Mouse (Mus musculus) leukemia stem cell, adult 10-12 weeks (primary cell): ENCODE data around the gene S100a13. TPM values are rescaled to one million over a fixed set of nuclear protein-coding genes. Genes with fewer than 3 reads are reported as not detected.

Experiments
- polyA plus RNA-seq: library from polyadenylated mRNA; stranded (reverse); fragments of >175 nt; gene quantifications from 2 replicates; pipeline ENCODE4 v1.2.3, GENCODE M21; 2012; ENCODE audit warnings: low replicate concordance

Gene S100a13
- polyA plus RNA-seq, result 1.4 and 4.0 TPM in 2 replicates

DNA sequence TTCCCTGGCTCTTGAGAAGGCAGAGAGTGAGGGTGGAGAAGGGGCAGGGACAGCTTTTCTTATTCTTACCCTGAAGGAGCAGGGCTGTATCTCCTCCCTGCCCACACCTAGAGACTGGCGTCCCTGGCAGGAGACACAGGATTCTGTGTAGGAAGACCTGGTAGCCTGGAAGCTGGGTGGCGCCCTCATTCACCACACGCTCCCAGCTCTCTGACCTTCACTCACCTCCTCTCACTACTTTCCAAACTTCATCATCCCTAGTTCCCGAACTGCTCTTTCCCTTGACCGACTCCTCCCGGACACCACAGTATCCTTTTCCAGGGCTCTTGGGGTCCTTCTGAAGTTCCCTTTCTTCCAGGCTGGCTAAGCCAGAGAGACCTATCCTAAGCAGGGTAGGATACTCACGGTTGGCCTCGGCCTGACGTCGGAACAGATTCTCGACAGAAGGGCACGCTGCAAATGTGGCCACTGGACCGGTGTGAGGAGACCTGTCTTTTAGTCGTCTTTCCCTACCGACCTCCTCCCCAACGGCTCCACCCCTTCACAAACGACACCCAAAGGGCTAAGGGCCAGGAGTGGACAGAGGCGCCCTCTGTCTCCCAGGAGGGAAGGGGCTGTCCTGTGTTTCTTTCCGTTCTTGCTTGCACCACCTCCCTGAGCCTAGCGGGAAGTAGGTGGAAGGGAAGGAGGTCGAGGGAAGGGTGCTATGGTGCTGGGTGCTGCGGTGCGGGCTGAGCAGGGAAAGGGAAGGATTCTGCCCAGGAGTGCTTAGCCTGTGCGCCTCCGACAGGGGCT is at the start of gene S100a13, which contains the start of gene S100a1:
TSS of gene S100a13 (plus strand) at position 640 of the 795 bp plus-strand sequence.
TSS of gene S100a1 (minus strand) at position 597 of the 795 bp plus-strand sequence.

DNA sequence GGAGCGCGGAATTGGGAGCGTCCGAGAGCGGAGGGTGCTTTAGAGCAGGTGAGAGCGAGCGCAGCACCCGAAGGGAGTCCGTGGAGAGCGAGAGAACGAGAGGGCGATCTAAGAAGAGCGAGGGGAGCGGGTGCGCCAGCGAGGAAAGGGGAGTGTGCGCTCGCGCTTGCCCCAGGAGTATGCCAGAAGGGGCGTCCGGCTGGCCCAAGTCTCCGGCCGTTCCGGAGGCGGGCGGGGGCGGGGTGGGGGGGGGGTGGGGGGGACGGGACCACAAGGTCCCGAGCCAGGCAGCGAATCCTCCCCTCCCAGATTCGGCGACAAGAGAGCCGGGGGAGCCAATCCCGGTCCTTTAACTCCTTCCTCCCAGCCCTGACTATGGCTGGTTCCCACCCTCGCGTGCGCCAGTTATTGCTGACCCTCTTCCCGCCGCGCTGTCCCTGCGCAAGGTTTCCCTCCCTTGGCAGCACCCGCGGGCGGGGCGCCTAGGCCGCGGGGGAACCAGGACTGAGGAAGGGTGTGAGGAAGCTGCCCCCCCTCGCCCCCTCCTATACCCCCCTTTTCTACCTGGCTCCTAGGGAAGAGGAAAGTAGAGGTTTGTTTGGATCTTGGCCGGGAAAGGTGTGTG is 48.4 kb upstream of the S100a13 start, which contains the start of gene Npr1:
TSS of gene Npr1 (minus strand) at position 181 of the 625 bp plus-strand sequence.

DNA sequence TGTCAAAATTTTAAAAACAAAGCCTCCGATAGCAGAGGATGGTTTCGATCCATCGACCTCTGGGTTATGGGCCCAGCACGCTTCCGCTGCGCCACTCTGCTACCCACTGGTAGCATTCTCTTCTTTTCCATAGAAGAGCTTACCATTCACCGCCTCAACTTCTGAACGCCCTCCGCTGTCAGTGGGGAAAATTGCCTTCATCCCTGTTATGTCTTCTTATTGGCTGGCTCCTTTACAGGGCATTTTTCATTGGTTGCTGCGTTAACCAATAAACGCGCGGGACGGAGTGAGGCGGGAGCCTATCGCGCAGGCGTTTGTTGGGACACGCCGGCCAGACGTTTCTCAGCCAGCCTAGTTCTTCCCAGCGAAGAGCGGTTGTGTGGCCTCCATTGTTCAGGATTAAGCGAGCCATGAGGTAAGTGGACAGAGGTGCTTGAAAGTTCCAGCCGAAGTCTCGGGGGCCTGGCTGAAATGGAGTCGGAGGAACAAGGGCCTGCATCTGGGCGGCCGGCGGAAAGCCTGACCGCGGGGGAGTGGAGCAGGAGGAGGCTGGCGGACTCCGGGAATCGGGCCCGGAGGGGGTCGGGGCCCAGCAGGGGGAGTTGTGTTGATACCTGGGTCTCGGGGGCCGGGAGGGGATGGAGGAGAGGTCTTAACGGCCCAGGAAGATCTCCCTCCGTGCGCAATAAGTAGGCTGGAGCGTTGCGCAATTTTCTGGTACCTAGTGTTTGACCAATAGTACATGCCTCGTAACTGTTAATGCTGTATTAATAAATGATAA is 38.2 kb upstream of the S100a13 start, which contains the start of gene Ilf2:
TSS of gene Ilf2 (plus strand) at position 296 of the 781 bp plus-strand sequence.

DNA sequence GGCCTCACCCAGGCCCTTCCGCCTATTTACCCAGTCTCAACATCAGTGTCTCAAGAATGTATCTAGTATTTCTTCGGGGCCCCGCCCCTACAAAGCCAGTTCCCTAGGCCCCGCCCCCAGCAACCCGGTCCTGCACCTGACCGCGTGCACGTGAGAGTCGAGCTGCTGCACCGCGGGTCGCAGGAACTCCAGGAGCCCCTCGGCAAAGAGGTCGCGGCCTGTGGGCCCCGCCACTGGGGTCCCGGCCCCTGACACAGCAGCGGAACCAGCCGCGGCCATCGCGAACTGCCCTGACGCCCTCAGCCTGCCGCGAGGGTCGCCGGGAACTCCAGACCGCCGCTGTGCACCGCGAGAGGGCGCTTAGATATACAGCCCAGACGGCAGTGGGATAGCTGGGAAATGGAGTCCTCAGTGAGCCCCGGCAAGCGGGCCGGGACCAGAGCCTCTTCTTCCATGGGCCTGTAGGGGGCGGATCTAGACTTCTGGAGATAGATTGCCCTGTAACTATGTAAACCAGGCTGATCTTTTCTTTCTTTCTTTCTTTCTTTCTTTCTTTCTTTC is 23.5 kb upstream of the S100a13 start, which contains the start of gene Snapin:
TSS of gene Snapin (minus strand) at position 338 of the 561 bp plus-strand sequence.

DNA sequence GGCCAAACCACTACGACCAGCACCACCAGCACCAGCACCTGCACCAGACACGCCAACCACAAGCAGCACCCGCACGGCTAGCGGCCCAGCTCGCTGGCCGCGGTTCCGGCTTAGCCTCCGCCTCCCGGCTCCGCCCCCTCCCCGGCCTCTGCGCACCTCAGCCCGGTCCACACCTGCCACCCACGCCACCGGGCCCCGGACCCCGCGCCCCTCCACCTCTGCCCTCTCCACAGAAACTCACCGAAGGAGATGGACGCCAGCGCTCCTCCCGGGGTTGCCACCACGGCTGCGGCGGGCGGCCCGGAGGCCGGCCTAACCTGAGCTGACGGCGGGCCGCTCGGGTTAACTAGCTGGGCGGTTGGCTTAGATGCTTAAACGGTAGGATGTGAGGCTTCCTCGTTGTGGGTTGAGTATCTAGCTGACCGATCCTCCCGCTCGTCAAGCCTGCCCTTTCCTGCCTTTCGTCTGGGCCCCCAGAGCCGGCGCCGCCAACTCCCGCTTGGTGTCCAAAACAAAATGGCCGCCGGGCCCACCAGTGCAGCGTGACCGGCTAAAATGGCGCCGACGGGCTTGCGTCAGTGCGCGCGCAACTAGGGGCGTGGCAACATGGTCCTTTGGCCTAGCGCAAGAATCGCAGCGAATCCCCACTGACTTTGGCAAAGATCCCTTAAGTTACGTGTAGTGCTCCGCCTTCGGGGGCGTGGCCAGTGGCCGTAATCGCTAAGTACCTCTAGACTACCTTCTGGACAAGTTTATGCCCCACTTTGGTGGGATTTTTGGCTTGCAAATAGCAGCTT is 5.1 kb upstream of the S100a13 start, which contains the start of gene Chtop:
TSS of gene Chtop (minus strand) at position 549 of the 797 bp plus-strand sequence.

DNA sequence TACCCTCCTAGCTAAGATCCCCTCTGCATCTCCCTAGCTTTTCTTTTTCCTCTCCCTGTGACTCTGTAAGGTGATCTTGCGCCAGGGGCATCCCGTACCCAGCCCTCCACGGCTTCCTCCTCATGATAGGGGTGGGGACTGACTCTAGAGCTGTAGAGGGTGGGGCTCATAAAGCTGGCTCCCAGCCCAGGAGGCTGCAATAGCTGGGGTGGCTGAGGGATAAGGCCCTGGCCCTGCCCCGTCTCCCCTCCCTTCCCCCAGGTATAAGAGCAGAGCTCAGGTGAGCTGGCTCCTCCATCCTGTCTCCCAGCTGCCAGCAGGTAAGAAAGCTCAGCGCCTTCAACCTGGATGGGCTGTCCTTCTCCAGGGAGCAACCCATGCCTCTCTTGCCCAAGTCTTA is 12.3 kb downstream of the S100a13 start, which contains the start of gene S100a14:
TSS of gene S100a14 (plus strand) at position 277 of the 400 bp plus-strand sequence.

DNA sequence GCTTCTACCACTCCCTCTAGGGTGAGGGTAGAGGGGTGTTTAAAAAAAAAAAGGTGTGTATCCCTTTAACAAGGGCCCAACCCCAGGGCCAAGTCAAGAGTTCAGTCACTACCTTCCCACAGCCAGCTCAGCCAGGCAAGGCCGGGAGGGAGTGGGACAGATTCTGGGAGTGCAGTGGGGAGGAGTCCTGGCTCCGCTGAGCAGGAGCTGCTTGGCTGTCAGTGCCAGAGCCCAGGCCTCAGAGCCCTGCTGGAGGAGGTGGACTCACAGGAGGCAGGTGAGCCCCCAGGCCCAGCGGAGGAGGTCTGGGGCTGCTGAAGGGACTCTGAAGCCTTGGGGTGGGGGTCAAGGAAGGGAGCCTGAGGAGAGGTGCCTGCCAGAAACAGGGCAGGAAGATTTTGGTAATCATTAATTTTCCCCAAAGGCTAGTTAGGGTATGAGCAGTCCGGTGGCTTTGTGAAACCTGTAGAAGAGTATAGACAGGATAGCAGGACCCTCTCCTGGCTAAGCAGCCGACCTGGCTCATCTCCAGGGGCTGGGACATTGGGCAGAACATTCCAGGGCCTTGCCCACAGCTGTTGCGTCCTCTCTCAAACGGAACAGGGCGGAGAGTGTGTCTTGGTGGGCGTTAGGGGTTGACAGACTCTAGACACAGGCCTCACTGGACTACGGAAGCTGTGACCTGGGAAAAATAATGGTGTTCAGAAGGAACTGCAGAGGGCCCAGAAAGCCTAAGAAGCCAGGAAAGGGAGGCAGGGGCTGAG is 23.1 kb downstream of the S100a13 start, which contains the start of gene S100a16:
TSS of gene S100a16 (plus strand) at position 114 of the 764 bp plus-strand sequence.

DNA sequence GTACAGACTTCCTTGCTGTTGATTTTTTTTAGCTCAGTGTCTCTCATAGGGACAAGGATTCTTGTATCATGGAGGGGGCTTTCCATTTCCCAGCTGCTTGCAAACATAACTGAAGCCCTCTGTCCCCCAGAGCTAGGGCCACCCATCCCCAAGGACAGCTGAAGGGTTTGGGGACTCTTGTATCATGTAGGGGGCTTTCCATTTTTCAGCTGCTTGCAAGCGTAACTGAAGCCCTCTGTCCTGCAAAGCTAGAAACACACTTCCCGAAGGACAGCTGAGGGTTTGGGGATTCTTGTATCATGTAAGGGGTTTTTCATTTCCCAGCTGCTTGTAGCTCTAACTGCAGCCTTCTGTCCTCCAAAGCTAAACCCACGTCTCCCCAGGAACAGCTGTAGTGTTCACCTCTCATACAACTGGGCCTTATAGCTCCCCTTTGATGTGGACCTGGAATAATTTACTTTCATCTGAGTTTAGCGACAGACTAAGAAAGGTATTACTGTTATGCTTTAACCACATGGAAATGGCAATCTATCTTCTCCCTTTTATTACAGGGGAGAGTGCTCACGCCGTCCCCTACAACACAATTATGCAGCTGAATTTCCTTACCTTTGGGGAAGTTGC is 45.9 kb downstream of the S100a13 start, which contains the start of gene S100a3:
TSS of gene S100a3 (plus strand) at position 571 of the 621 bp plus-strand sequence.

Other genes with a start within 250 kb of the S100a13 start
- gene Dennd4b, start 249.2 kb upstream of the S100a13 start, polyA plus RNA-seq, result 101 and 197 TPM in 2 replicates
- gene Gatad2b, start 221.3 kb upstream of the S100a13 start, polyA plus RNA-seq, result 3.4 and 5.4 TPM in 2 replicates
- 2.4 and 2.9 TPM in 2 replicates for gene Slc27a3, start 124.5 kb upstream of the S100a13 start, polyA plus RNA-seq
- gene Ints3, start 80.8 kb upstream of the S100a13 start, polyA plus RNA-seq, result 28.3 and 56.0 TPM in 2 replicates
- gene Npr1, start 48.6 kb upstream of the S100a13 start, polyA plus RNA-seq, result 0.89 and 5.8 TPM in 2 replicates
- 8.3 and 17.4 TPM in 2 replicates for gene Ilf2, start 38.3 kb upstream of the S100a13 start, polyA plus RNA-seq
- 1.9 and 2.3 TPM in 2 replicates for gene Snapin, start 23.4 kb upstream of the S100a13 start, polyA plus RNA-seq
- 77.5 and 97.8 TPM in 2 replicates for gene Chtop, start 4.9 kb upstream of the S100a13 start, polyA plus RNA-seq
- gene S100a1, start within 50 bp of the S100a13 start, polyA plus RNA-seq, result 4.6 and 6.4 TPM in 2 replicates
- gene S100a14, start 12.4 kb downstream of the S100a13 start, polyA plus RNA-seq, result not detected in 2 replicates
- 1.6 and 3.6 TPM in 2 replicates for gene S100a16, start 22.8 kb downstream of the S100a13 start, polyA plus RNA-seq
- not detected in 2 replicates for gene S100a3, start 46.1 kb downstream of the S100a13 start, polyA plus RNA-seq
- not detected in 2 replicates for gene S100a2, start 75.8 kb downstream of the S100a13 start, polyA plus RNA-seq
- not detected in 2 replicates for gene Gm42674, start 87.5 kb downstream of the S100a13 start, polyA plus RNA-seq
- 0.43 TPM in 1 of 2 replicates, not detected in the other for gene S100a4, start 89.3 kb downstream of the S100a13 start, polyA plus RNA-seq
- gene S100a5, start 94.1 kb downstream of the S100a13 start, polyA plus RNA-seq, result not detected in 2 replicates
- gene S100a6, start 98.4 kb downstream of the S100a13 start, polyA plus RNA-seq, result 3.1 and 4.6 TPM in 2 replicates
- not detected in 2 replicates for gene S100a7a, start 139.6 kb downstream of the S100a13 start, polyA plus RNA-seq
- gene S100a8, start 154.5 kb downstream of the S100a13 start, polyA plus RNA-seq, result 0.75 and 4.8 TPM in 2 replicates
- gene S100a9, start 181.3 kb downstream of the S100a13 start, polyA plus RNA-seq, result 4.4 and 10.4 TPM in 2 replicates
- gene Pglyrp4, start 212.5 kb downstream of the S100a13 start, polyA plus RNA-seq, result not detected in 2 replicates